Mouse (Mus musculus): ENCODE measurements at regions not wholly inside any gene's neighbourhood (a gene's known extent, or its start where the extent isn't known, plus 50 kb on each side); places are given as distances from the start of the nearest gene placed in this dataset.

- H3K4me1 ChIP-seq (replicated peaks; ENCODE audit: control insufficient read depth, insufficient read depth, low read length), result peaks cover 8% of the 10 kb centered on the region; the same call in 1 of the 2 replicates
- DNase-seq (ENCODE audit: low spot score), result no peak
- H3K4me2 ChIP-seq (ENCODE audit: low read length), result no peak overlapping the region
- 43% methylated on average over 3 of the region's 3 CpGs for WGBS
- peak overlapping the region; percentile 11; the same call in 1 of the 2 replicates for H3K27ac ChIP-seq (ENCODE audit: low read depth)
- ATAC-seq (replicated peaks; ENCODE audit: low FRiP score, low TSS enrichment, low read depth), result no peak
- no peak overlapping the region for H3K4me3 ChIP-seq (ENCODE audit: low read depth, low read length)
- no peak overlapping the region for H3K9ac ChIP-seq (ENCODE audit: low read length)
- H3K27me3 ChIP-seq (replicated peaks; ENCODE audit: control insufficient read depth, insufficient read depth, low read length), result no peaks in the 10 kb centered on the region
- H3K9me3 ChIP-seq (ENCODE audit: control insufficient read depth, low read length), result no peaks in the 10 kb centered on the region
- no peaks in the 10 kb centered on the region for H3K36me3 ChIP-seq (ENCODE audit: control insufficient read depth, insufficient read depth, low read length)
Observed at GRCm38 (mm10) chr2:145056219-145056618, 111.3 kb upstream of the Slc24a3 start.

- 40% methylated on average over 5 of the region's 5 CpGs for WGBS
Observed at GRCm38 (mm10) chr2:145056762-145057161, 110.8 kb upstream of the Slc24a3 start.

GRCm38 (mm10) chr2:145069931-145070330, 97.6 kb upstream of the Slc24a3 start:
- Histone ChIP-seq H3K4me2 (ENCODE audit: low read length) (no peak overlapping the region), H3K27me3 (replicated peaks; ENCODE audit: control insufficient read depth, insufficient read depth, low read length) (no peaks in the 10 kb centered on the region), H3K27ac (ENCODE audit: low read depth) (no peak overlapping the region), H3K36me3 (ENCODE audit: control insufficient read depth, insufficient read depth, low read length) (no peaks in the 10 kb centered on the region), H3K4me3 (ENCODE audit: low read depth, low read length) (no peak overlapping the region), H3K4me1 (replicated peaks; ENCODE audit: control insufficient read depth, insufficient read depth, low read length) (no peaks in the 10 kb centered on the region), H3K9ac (ENCODE audit: low read length) (no peak overlapping the region), H3K9me3 (ENCODE audit: control insufficient read depth, low read length) (no peaks in the 10 kb centered on the region)
- 61% methylated on average over 1 of the region's 1 CpGs for WGBS
- ATAC-seq (replicated peaks; ENCODE audit: low FRiP score, low TSS enrichment, low read depth), result no peak
- no peak for DNase-seq (ENCODE audit: low spot score)

More at GRCm38 (mm10) chr2:145056762-145057161, 110.8 kb upstream of the Slc24a3 start:
- H3K4me2 ChIP-seq (ENCODE audit: low read length), result no peak overlapping the region
- no peaks in the 10 kb centered on the region for H3K36me3 ChIP-seq (ENCODE audit: control insufficient read depth, insufficient read depth, low read length)
- H3K4me1 ChIP-seq (replicated peaks; ENCODE audit: control insufficient read depth, insufficient read depth, low read length), result peaks cover 8% of the 10 kb centered on the region; the same call in 1 of the 2 replicates
- H3K27ac ChIP-seq (ENCODE audit: low read depth), result peak overlapping the region; percentile 16; the same call in 1 of the 2 replicates
- no peak overlapping the region for H3K4me3 ChIP-seq (ENCODE audit: low read depth, low read length)
- H3K27me3 ChIP-seq (replicated peaks; ENCODE audit: control insufficient read depth, insufficient read depth, low read length), result no peaks in the 10 kb centered on the region
- no peak for DNase-seq (ENCODE audit: low spot score)
- peak; percentile 55; the same call in 1 of the 2 replicates for ATAC-seq (replicated peaks; ENCODE audit: low FRiP score, low TSS enrichment, low read depth)
- H3K9me3 ChIP-seq (ENCODE audit: control insufficient read depth, low read length), result no peaks in the 10 kb centered on the region
- no peak overlapping the region for H3K9ac ChIP-seq (ENCODE audit: low read length)

- Histone ChIP-seq H3K4me2 (ENCODE audit: low read length) (no peak overlapping the region), H3K9me3 (ENCODE audit: control insufficient read depth, low read length) (no peaks in the 10 kb centered on the region), H3K27ac (ENCODE audit: low read depth) (no peak overlapping the region), H3K4me3 (ENCODE audit: low read depth, low read length) (no peak overlapping the region), H3K9ac (ENCODE audit: low read length) (no peak overlapping the region), H3K4me1 (replicated peaks; ENCODE audit: control insufficient read depth, insufficient read depth, low read length) (no peaks in the 10 kb centered on the region), H3K27me3 (replicated peaks; ENCODE audit: control insufficient read depth, insufficient read depth, low read length) (no peaks in the 10 kb centered on the region), H3K36me3 (ENCODE audit: control insufficient read depth, insufficient read depth, low read length) (no peaks in the 10 kb centered on the region)
- DNase-seq (ENCODE audit: low spot score) (no peak), ATAC-seq (replicated peaks; ENCODE audit: low FRiP score, low TSS enrichment, low read depth) (no peak)
- 91% methylated on average over 2 of the region's 2 CpGs for WGBS
Observed at GRCm38 (mm10) chr2:145081926-145082325, 85.6 kb upstream of the Slc24a3 start.

GRCm38 (mm10) chr2:145084621-145085020, 82.9 kb upstream of the Slc24a3 start:
- ATAC-seq (replicated peaks; ENCODE audit: low FRiP score, low TSS enrichment, low read depth) (no peak), DNase-seq (ENCODE audit: low spot score) (no peak)
- WGBS, result 67% methylated on average over 2 of the region's 2 CpGs
- no peak overlapping the region for H3K4me2 ChIP-seq (ENCODE audit: low read length)
- H3K4me3 ChIP-seq (ENCODE audit: low read depth, low read length), result no peak overlapping the region
- no peaks in the 10 kb centered on the region for H3K36me3 ChIP-seq (ENCODE audit: control insufficient read depth, insufficient read depth, low read length)
- no peaks in the 10 kb centered on the region for H3K9me3 ChIP-seq (ENCODE audit: control insufficient read depth, low read length)
- no peak overlapping the region for H3K27ac ChIP-seq (ENCODE audit: low read depth)
- H3K9ac ChIP-seq (ENCODE audit: low read length), result no peak overlapping the region
- no peaks in the 10 kb centered on the region for H3K4me1 ChIP-seq (replicated peaks; ENCODE audit: control insufficient read depth, insufficient read depth, low read length)
- H3K27me3 ChIP-seq (replicated peaks; ENCODE audit: control insufficient read depth, insufficient read depth, low read length), result no peaks in the 10 kb centered on the region

- DNase-seq (ENCODE audit: low spot score) (no peak), ATAC-seq (replicated peaks; ENCODE audit: low FRiP score, low TSS enrichment, low read depth) (no peak)
- Histone ChIP-seq H3K4me1 (replicated peaks; ENCODE audit: control insufficient read depth, insufficient read depth, low read length) (no peaks in the 10 kb centered on the region), H3K4me3 (ENCODE audit: low read depth, low read length) (no peak overlapping the region), H3K27me3 (replicated peaks; ENCODE audit: control insufficient read depth, insufficient read depth, low read length) (no peaks in the 10 kb centered on the region), H3K9me3 (ENCODE audit: control insufficient read depth, low read length) (no peaks in the 10 kb centered on the region), H3K4me2 (ENCODE audit: low read length) (no peak overlapping the region), H3K9ac (ENCODE audit: low read length) (no peak overlapping the region), H3K27ac (ENCODE audit: low read depth) (no peak overlapping the region), H3K36me3 (ENCODE audit: control insufficient read depth, insufficient read depth, low read length) (no peaks in the 10 kb centered on the region)
- 81% methylated on average over 5 of the region's 5 CpGs for WGBS
Observed at GRCm38 (mm10) chr2:145086118-145086517, 81.4 kb upstream of the Slc24a3 start.

- no peak for DNase-seq (ENCODE audit: low spot score)
- Histone ChIP-seq H3K27ac (ENCODE audit: low read depth) (no peak overlapping the region), H3K36me3 (ENCODE audit: control insufficient read depth, insufficient read depth, low read length) (no peaks in the 10 kb centered on the region), H3K9ac (ENCODE audit: low read length) (no peak overlapping the region), H3K4me1 (replicated peaks; ENCODE audit: control insufficient read depth, insufficient read depth, low read length) (no peaks in the 10 kb centered on the region), H3K4me3 (ENCODE audit: low read depth, low read length) (no peak overlapping the region), H3K27me3 (replicated peaks; ENCODE audit: control insufficient read depth, insufficient read depth, low read length) (no peaks in the 10 kb centered on the region), H3K4me2 (ENCODE audit: low read length) (no peak overlapping the region), H3K9me3 (ENCODE audit: control insufficient read depth, low read length) (no peaks in the 10 kb centered on the region)
- ATAC-seq (replicated peaks; ENCODE audit: low FRiP score, low TSS enrichment, low read depth), result no peak
- WGBS, result 94% methylated on average over 2 of the region's 2 CpGs
Observed at GRCm38 (mm10) chr2:145103295-145103694, 64.3 kb upstream of the Slc24a3 start.

GRCm38 (mm10) chr2:145111615-145112014, 55.9 kb upstream of the Slc24a3 start:
- 36% methylated on average over 1 of the region's 1 CpGs for WGBS
- no peak overlapping the region for H3K4me3 ChIP-seq (ENCODE audit: low read depth, low read length)
- H3K4me1 ChIP-seq (replicated peaks; ENCODE audit: control insufficient read depth, insufficient read depth, low read length), result no peaks in the 10 kb centered on the region
- no peak overlapping the region for H3K9ac ChIP-seq (ENCODE audit: low read length)
- DNase-seq (ENCODE audit: low spot score) (no peak), ATAC-seq (replicated peaks; ENCODE audit: low FRiP score, low TSS enrichment, low read depth) (no peak)
- H3K9me3 ChIP-seq (ENCODE audit: control insufficient read depth, low read length), result no peaks in the 10 kb centered on the region
- no peak overlapping the region for H3K27ac ChIP-seq (ENCODE audit: low read depth)
- no peaks in the 10 kb centered on the region for H3K36me3 ChIP-seq (ENCODE audit: control insufficient read depth, insufficient read depth, low read length)
- H3K4me2 ChIP-seq (ENCODE audit: low read length), result no peak overlapping the region
- H3K27me3 ChIP-seq (replicated peaks; ENCODE audit: control insufficient read depth, insufficient read depth, low read length), result no peaks in the 10 kb centered on the region

- no peak overlapping the region for H3K27ac ChIP-seq (ENCODE audit: low read depth)
- H3K4me1 ChIP-seq (replicated peaks; ENCODE audit: control insufficient read depth, insufficient read depth, low read length), result no peaks in the 10 kb centered on the region
- no peaks in the 10 kb centered on the region for H3K36me3 ChIP-seq (ENCODE audit: control insufficient read depth, insufficient read depth, low read length)
- no peak overlapping the region for H3K4me3 ChIP-seq (ENCODE audit: low read depth, low read length)
- ATAC-seq (replicated peaks; ENCODE audit: low FRiP score, low TSS enrichment, low read depth) (no peak), DNase-seq (ENCODE audit: low spot score) (no peak)
- H3K9ac ChIP-seq (ENCODE audit: low read length), result no peak overlapping the region
- H3K27me3 ChIP-seq (replicated peaks; ENCODE audit: control insufficient read depth, insufficient read depth, low read length), result no peaks in the 10 kb centered on the region
- H3K9me3 ChIP-seq (ENCODE audit: control insufficient read depth, low read length), result no peaks in the 10 kb centered on the region
- no peak overlapping the region for H3K4me2 ChIP-seq (ENCODE audit: low read length)
- 92% methylated on average over 3 of the region's 3 CpGs for WGBS
Observed at GRCm38 (mm10) chr2:145115043-145115442, 52.5 kb upstream of the Slc24a3 start.

All from intestine, embryonic 14.5 days (tissue).